In genomic region chr13:114964233-114964632, GRCm38 (mm10) we compare ENCODE assay signal across 7 mouse cellular contexts. TPM values are rescaled to one million over a fixed set of nuclear protein-coding genes. Genes with fewer than 3 reads are reported as not detected.
A peak's percentile ranks its signal among the peaks of the same experiment; 100 is the strongest.
DNase-seq lines count a peak whose midpoint lies in the region; ATAC-seq and TF ChIP-seq lines count a peak whose summit lies in the region.

No protein-coding gene starts in this region.

- peak; percentile 97 for TF ChIP-seq CTCF in intestine, postnatal 0 days (IDR thresholded peaks at IDR 0.05; ENCODE audit: low read depth)
- TF ChIP-seq CTCF in small intestine, adult 2 months (IDR thresholded peaks at IDR 0.05; ENCODE audit: extremely low read depth, insufficient read length, insufficient replicate concordance, low read depth, low read length) = peak; percentile 87; the same call in 1 of the 2 replicates

- intact Hi-C loops in left cerebral cortex, postnatal 25 days (cut with DNase I) = loop anchor here (1.0 to 10.0 kb wide), 2 partner anchors 133 to 1089 kb away; no protein-coding TSS in a partner anchor

- no peak overlapping the region for H3K9ac ChIP-seq in intestine, postnatal 0 days (ENCODE audit: low read depth, low read length)
- H3K9ac ChIP-seq in midbrain, embryonic 12.5 days (replicated peaks) = no peak overlapping the region

- H3K4me1 ChIP-seq in intestine, postnatal 0 days (replicated peaks; ENCODE audit: control insufficient read depth, insufficient read depth, low read length) = no peaks in the 10 kb centered on the region
- no peaks in the 10 kb centered on the region for H3K4me1 ChIP-seq in midbrain, embryonic 12.5 days
- H3K4me1 ChIP-seq in small intestine, adult 2 months (ENCODE audit: control insufficient read depth, insufficient read depth, insufficient read length, low read length) = no peaks in the 10 kb centered on the region

- H3K4me3 ChIP-seq in intestine, postnatal 0 days (ENCODE audit: low read depth, low read length) = no peak overlapping the region
- no peak overlapping the region for H3K4me3 ChIP-seq in midbrain, embryonic 12.5 days
- H3K4me3 ChIP-seq in small intestine, adult 2 months (ENCODE audit: low read depth, low read length) = no peak overlapping the region

- no peak overlapping the region for H3K4me2 ChIP-seq in intestine, postnatal 0 days (replicated peaks; ENCODE audit: low read depth)
- no peak overlapping the region for H3K4me2 ChIP-seq in midbrain, embryonic 12.5 days (replicated peaks)

- no peaks in the 10 kb centered on the region for H3K27me3 ChIP-seq in intestine, postnatal 0 days (replicated peaks; ENCODE audit: control insufficient read depth, insufficient read depth, low read length)
- H3K27me3 ChIP-seq in midbrain, embryonic 12.5 days = no peaks in the 10 kb centered on the region
- no peaks in the 10 kb centered on the region for H3K27me3 ChIP-seq in small intestine, adult 2 months (ENCODE audit: control insufficient read depth, insufficient read depth, low read length)

- peak; percentile 100 for ATAC-seq in granulocyte monocyte progenitor cell, adult 5-6 weeks (replicated peaks; ENCODE audit: poor library complexity, severe bottlenecking)
- peak; percentile 73 for ATAC-seq in intestine, postnatal 0 days
- ATAC-seq in midbrain, embryonic 12.5 days (ENCODE audit: low FRiP score, low read depth) = peak; percentile 93

- no peak for TF ChIP-seq POLR2A in small intestine, adult 2 months (IDR thresholded peaks at IDR 0.05; ENCODE audit: low read depth, low read length)

- DNase-seq in adrenal gland, adult 8-10 months = peak; percentile 82
- DNase-seq in embryo, embryonic 11.5 days (ENCODE audit: low read depth, low spot score) = peak; percentile 52
- peak; percentile 81 to 89 for DNase-seq in left cerebral cortex, postnatal 25 days (ENCODE audit: low spot score in 2 of 2)

- no peak overlapping the region for H3K27ac ChIP-seq in intestine, postnatal 0 days (ENCODE audit: low read depth, low read length)
- no peak overlapping the region for H3K27ac ChIP-seq in midbrain, embryonic 12.5 days (replicated peaks)
- H3K27ac ChIP-seq in small intestine, adult 2 months (ENCODE audit: insufficient read depth, low read depth, low read length) = no peak overlapping the region

- no peaks in the 10 kb centered on the region for H3K36me3 ChIP-seq in intestine, postnatal 0 days (ENCODE audit: control insufficient read depth, insufficient read depth)
- H3K36me3 ChIP-seq in midbrain, embryonic 12.5 days = no peaks in the 10 kb centered on the region
- H3K36me3 ChIP-seq in small intestine, adult 2 months (ENCODE audit: control insufficient read depth, insufficient read depth, low read length) = peaks cover 8% of the 10 kb centered on the region

- 31% methylated on average over 2 of the region's 2 CpGs for WGBS in intestine, postnatal 0 days
- WGBS in midbrain, embryonic 12.5 days = 39% methylated on average over 2 of the region's 2 CpGs
- 33% methylated on average over 2 of the region's 2 CpGs for WGBS in small intestine, adult 2 months

- no peaks in the 10 kb centered on the region for H3K9me3 ChIP-seq in intestine, postnatal 0 days (ENCODE audit: control insufficient read depth)
- H3K9me3 ChIP-seq in midbrain, embryonic 12.5 days = no peaks in the 10 kb centered on the region

RNA-seq across cellular contexts. Expression of gene Itga2, which starts 32.3 kb away (rescaled TPM):
- total RNA-seq in adrenal gland, adult 8-10 months (2022) = 1 to 10 TPM in 2 of 4 experiments, under 1 TPM in 2; 0.52 to 1.8 (median 1.2) TPM
- total RNA-seq in granulocyte monocyte progenitor cell, adult 5-6 weeks (2014; fragmentation: Nextera tagmentation) = 0.13 and 0.51 TPM in 2 replicates
- 0.15 and 1.0 TPM in 2 replicates for total RNA-seq in granulocyte monocyte progenitor cell, adult 5-6 weeks (2017)
- polyA plus RNA-seq in intestine, postnatal 0 days (2015; fragmentation: Nextera tagmentation; extraction: Ambion mirVana) = 4.3 and 4.8 TPM in 2 replicates
- total RNA-seq in left cerebral cortex, postnatal 25 days (2021) = under 1 TPM; 0.05 to 0.07 TPM
- polyA plus RNA-seq in midbrain, embryonic 12.5 days (2016; fragmentation: Nextera tagmentation; extraction: Ambion mirVana) = 1.8 and 2.2 TPM in 2 replicates
- 0.42 and 1.2 TPM in 2 replicates for polyA plus RNA-seq in small intestine, adult 2 months (2012; rRNA removed)
